Mouse (Mus musculus) megakaryocyte, embryonic 14.5 days (primary cell): ENCODE data around the gene Tmem198b. TPM values are rescaled to one million over a fixed set of nuclear protein-coding genes. Genes with fewer than 3 reads are reported as not detected.
"Not testable (repeated sequence)": the region's sequence is repeated elsewhere in the genome, so short reads cannot be mapped to it uniquely, and the experiment has no call there.

ENCODE experiments used
- H3K27me3 ChIP-seq: replicated peaks from 2 replicates; pipeline ENCODE3; 2012; ENCODE audit warnings: inconsistent platforms
- H3K36me3 ChIP-seq: replicated peaks from 2 replicates; pipeline ENCODE3; 2012; ENCODE audit warnings: low read length, inconsistent platforms, mixed read lengths
- H3K4me1 ChIP-seq: 2 replicates; pipeline ENCODE4 v1.6.1; 2012; ENCODE audit warnings: inconsistent platforms
- H3K4me3 ChIP-seq: replicated peaks from 2 replicates; pipeline ENCODE3; 2012; ENCODE audit warnings: moderate library complexity, mild to moderate bottlenecking, inconsistent platforms
- H3K9me3 ChIP-seq: 2 replicates; pipeline ENCODE4 v1.6.1; 2012; ENCODE audit warnings: inconsistent platforms
- FLI1 ChIP-seq: IDR thresholded peaks from 2 replicates; pipeline ENCODE4 v1.6.1; 2012; ENCODE audit warnings: low read length, inconsistent platforms, mixed read lengths
- GATA1 ChIP-seq: IDR thresholded peaks from 3 replicates; pipeline ENCODE4 v1.6.1; 2012; ENCODE audit warnings: mixed read lengths, low read length, inconsistent platforms, borderline replicate concordance
- polyA plus RNA-seq: library from polyadenylated mRNA; stranded (reverse); fragments of >175 nt; gene quantifications from 2 replicates; pipeline ENCODE4 v1.2.3, GENCODE M21; 2012; ENCODE audit warnings: low replicate concordance; ENCODE audit not compliant: insufficient read depth

Tmem198b gene
- 0.95 and 2.0 TPM in 2 replicates for polyA plus RNA-seq

- Histone ChIP-seq H3K4me1 (peaks cover 60% of the 10 kb centered on the region), H3K9me3 (no peaks in the 10 kb centered on the region), H3K27me3 (no peaks in the 10 kb centered on the region), H3K36me3 (peaks cover 70% of the 10 kb centered on the region), H3K4me3 (peak within 1 kb of the TSS; percentile 100)
- no peak for TF ChIP-seq GATA1
- no peak for TF ChIP-seq FLI1
These were observed at the start of gene Tmem198b for GRCm38 (mm10) chr10:128804271-128805091. Tmem198b (minus strand) TSS chr10:128804370.

GRCm38 (mm10) chr10:128850339-128850738 is 46.2 kb upstream of the Tmem198b start:
- Histone ChIP-seq H3K4me1 (peaks cover 14% of the 10 kb centered on the region; the same call in 1 of the 2 replicates), H3K4me3 (no peak overlapping the region), H3K27me3 (no peaks in the 10 kb centered on the region), H3K36me3 (peaks cover 84% of the 10 kb centered on the region), H3K9me3 (no peaks in the 10 kb centered on the region)
- no peak for TF ChIP-seq FLI1
- TF ChIP-seq GATA1 = no peak

- TF ChIP-seq GATA1 (no peak), FLI1 (no peak)
- H3K9me3 ChIP-seq = no peaks in the 10 kb centered on the region
- H3K27me3 ChIP-seq = no peaks in the 10 kb centered on the region
- H3K36me3 ChIP-seq = peaks cover 94% of the 10 kb centered on the region
- no peak overlapping the region for H3K4me3 ChIP-seq
- H3K4me1 ChIP-seq = peaks cover 14% of the 10 kb centered on the region; the same call in 1 of the 2 replicates
These were observed 44.3 kb upstream of the Tmem198b start for GRCm38 (mm10) chr10:128848426-128848825.

GRCm38 (mm10) chr10:128846664-128847063 is 42.5 kb upstream of the Tmem198b start:
- Histone ChIP-seq H3K27me3 (no peaks in the 10 kb centered on the region), H3K9me3 (no peaks in the 10 kb centered on the region), H3K4me3 (no peak overlapping the region), H3K4me1 (peaks cover 14% of the 10 kb centered on the region; the same call in 1 of the 2 replicates), H3K36me3 (peaks cover 94% of the 10 kb centered on the region)
- TF ChIP-seq FLI1 (no peak), GATA1 (no peak)

- TF ChIP-seq FLI1 (no peak), GATA1 (no peak)
- no peaks in the 10 kb centered on the region for H3K9me3 ChIP-seq
- peaks cover 14% of the 10 kb centered on the region; the same call in 1 of the 2 replicates for H3K4me1 ChIP-seq
- H3K27me3 ChIP-seq = no peaks in the 10 kb centered on the region
- no peak overlapping the region for H3K4me3 ChIP-seq
- peaks cover 96% of the 10 kb centered on the region for H3K36me3 ChIP-seq
These were observed 41.3 kb upstream of the Tmem198b start for GRCm38 (mm10) chr10:128845516-128845915.

GRCm38 (mm10) chr10:128843260-128843659 is 39.1 kb upstream of the Tmem198b start:
- Histone ChIP-seq H3K4me3 (no peak overlapping the region), H3K9me3 (no peaks in the 10 kb centered on the region), H3K27me3 (no peaks in the 10 kb centered on the region), H3K36me3 (peaks cover 95% of the 10 kb centered on the region), H3K4me1 (peaks cover 10% of the 10 kb centered on the region; the same call in 1 of the 2 replicates)
- TF ChIP-seq FLI1 (no peak), GATA1 (no peak)

GRCm38 (mm10) chr10:128840612-128841011 is 36.4 kb upstream of the Tmem198b start:
- Histone ChIP-seq H3K27me3 (no peaks in the 10 kb centered on the region), H3K9me3 (no peaks in the 10 kb centered on the region), H3K4me1 (peaks cover 3% of the 10 kb centered on the region; the same call in 1 of the 2 replicates), H3K36me3 (peaks cover 92% of the 10 kb centered on the region), H3K4me3 (no peak overlapping the region)
- TF ChIP-seq FLI1 (no peak), GATA1 (no peak)

- TF ChIP-seq FLI1 = no peak
- no peak for TF ChIP-seq GATA1
- no peaks in the 10 kb centered on the region for H3K27me3 ChIP-seq
- H3K9me3 ChIP-seq = no peaks in the 10 kb centered on the region
- peaks cover 91% of the 10 kb centered on the region for H3K36me3 ChIP-seq
- peaks cover 3% of the 10 kb centered on the region; the same call in 1 of the 2 replicates for H3K4me1 ChIP-seq
- no peak overlapping the region for H3K4me3 ChIP-seq
These were observed 35.3 kb upstream of the Tmem198b start for GRCm38 (mm10) chr10:128839434-128839833.

GRCm38 (mm10) chr10:128837400-128837799 is 33.2 kb upstream of the Tmem198b start:
- H3K4me1 ChIP-seq = peaks cover 3% of the 10 kb centered on the region; the same call in 1 of the 2 replicates

GRCm38 (mm10) chr10:128823821-128824220 is 19.7 kb upstream of the Tmem198b start:
- Histone ChIP-seq H3K9me3 (no peaks in the 10 kb centered on the region), H3K4me1 (peaks cover 37% of the 10 kb centered on the region), H3K4me3 (no peak overlapping the region), H3K36me3 (peaks cover 51% of the 10 kb centered on the region), H3K27me3 (no peaks in the 10 kb centered on the region)
- TF ChIP-seq GATA1 (no peak), FLI1 (no peak)

More at GRCm38 (mm10) chr10:128837400-128837799, 33.2 kb upstream of the Tmem198b start:
- Histone ChIP-seq H3K27me3 (no peaks in the 10 kb centered on the region), H3K36me3 (peaks cover 93% of the 10 kb centered on the region), H3K9me3 (peaks cover 3% of the 10 kb centered on the region; the same call in 1 of the 2 replicates), H3K4me3 (no peak overlapping the region)
- no peak for TF ChIP-seq FLI1
- no peak for TF ChIP-seq GATA1

GRCm38 (mm10) chr10:128823087-128823486 is 18.9 kb upstream of the Tmem198b start:
- H3K36me3 ChIP-seq = peaks cover 54% of the 10 kb centered on the region
- H3K4me3 ChIP-seq = peak overlapping the region; percentile 95
- not testable (repeated sequence) for H3K9me3 ChIP-seq, H3K27me3 ChIP-seq
- H3K4me1 ChIP-seq = peaks cover 37% of the 10 kb centered on the region
